Mouse (Mus musculus) ES-E14 (cell line): ENCODE results near the gene Phf7.

Experiments used
- CHD2 ChIP-seq: IDR thresholded peaks from 2 replicates; pipeline ENCODE4 v1.6.1; 2014; ENCODE audit warnings: mild to moderate bottlenecking, low read depth, low read length, inconsistent platforms
- MAFK ChIP-seq: IDR thresholded peaks from 2 replicates; pipeline ENCODE4 v1.6.1; 2014; ENCODE audit warnings: mild to moderate bottlenecking, low read depth, low read length, inconsistent platforms; ENCODE audit not compliant: insufficient read depth
- ZC3H11A ChIP-seq: IDR thresholded peaks from 2 replicates; pipeline ENCODE4 v1.6.1; 2012; ENCODE audit warnings: low read depth, mild to moderate bottlenecking, inconsistent platforms, low read length, borderline replicate concordance

DNA sequence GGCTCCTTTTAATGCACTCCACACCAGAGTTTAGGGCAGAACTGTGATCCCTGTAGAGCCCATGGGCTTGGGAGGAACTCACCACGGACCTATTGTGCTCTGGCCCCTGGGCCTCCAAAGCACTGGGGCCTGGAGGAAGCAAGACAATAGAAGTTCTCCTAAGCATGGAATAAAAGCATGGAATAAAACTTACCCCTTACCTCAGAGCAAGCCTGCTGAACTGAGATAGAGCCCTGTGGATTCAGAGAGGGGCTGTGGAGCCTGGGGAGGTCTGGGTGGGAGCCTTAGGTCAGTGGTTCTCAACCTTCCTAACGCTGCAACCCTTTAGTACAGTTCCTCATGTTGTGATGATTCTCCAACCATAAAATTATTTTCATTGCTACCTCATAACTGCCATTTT, 34.3 kb downstream of the Phf7 start, which contains the start of gene Nisch:
- TF ChIP-seq MAFK (no peak), CHD2 (no peak), ZC3H11A (no peak)
